Mouse (Mus musculus): ENCODE results near the gene Myo1e.

GRCm38 (mm10) chr9:70274887-70275555, 67.9 kb downstream of the Myo1e start:
- TF ChIP-seq CTCF (IDR thresholded peaks at IDR 0.05): no peak
- TF ChIP-seq POLR2A (IDR thresholded peaks at IDR 0.05; ENCODE audit: insufficient read depth, low read depth, low read length): no peak
- TF ChIP-seq EP300 (IDR thresholded peaks at IDR 0.05; ENCODE audit: insufficient read depth, low read depth, low read length): no peak
